Mouse (Mus musculus): ENCODE measurements around the gene Camta1.

GRCm38 (mm10) chr4:151899707-151900384 lies 38.2 kb upstream of the Camta1 start:
- TF ChIP-seq CTCF (IDR thresholded peaks at IDR 0.05; ENCODE audit: low read depth) (peak; percentile 64), EP300 (IDR thresholded peaks at IDR 0.05; ENCODE audit: low read depth) (no peak)
